Mouse (Mus musculus): ENCODE measurements around the gene Sptbn1.

Sptbn1 gene

GRCm38 (mm10) chr11:30267892-30268647 is at the start of gene Sptbn1:
TSS of gene Sptbn1 (minus strand) at chr11:30268175.
- DNase-seq (ENCODE audit: extremely low read depth, low read depth, low spot score), result no peak

GRCm38 (mm10) chr11:30294279-30294678 is 26.3 kb upstream of the Sptbn1 start:
- DNase-seq (ENCODE audit: extremely low read depth, low read depth, low spot score), result no peak

- DNase-seq (ENCODE audit: extremely low read depth, low read depth, low spot score), result no peak
Observed at GRCm38 (mm10) chr11:30292221-30293160, 24.5 kb upstream of the Sptbn1 start.

GRCm38 (mm10) chr11:30291155-30291554 is 23.2 kb upstream of the Sptbn1 start:
- no peak for DNase-seq (ENCODE audit: extremely low read depth, low read depth, low spot score)

GRCm38 (mm10) chr11:30289470-30290431 is 21.8 kb upstream of the Sptbn1 start:
- DNase-seq (ENCODE audit: extremely low read depth, low read depth, low spot score), result no peak

- DNase-seq (ENCODE audit: extremely low read depth, low read depth, low spot score), result no peak
Observed at GRCm38 (mm10) chr11:30288075-30288474, 20.1 kb upstream of the Sptbn1 start.

GRCm38 (mm10) chr11:30283710-30284109 is 15.7 kb upstream of the Sptbn1 start:
- no peak for DNase-seq (ENCODE audit: extremely low read depth, low read depth, low spot score)

GRCm38 (mm10) chr11:30281096-30281495 is 13.1 kb upstream of the Sptbn1 start:
- no peak for DNase-seq (ENCODE audit: extremely low read depth, low read depth, low spot score)

GRCm38 (mm10) chr11:30279278-30279677 is 11.3 kb upstream of the Sptbn1 start:
- DNase-seq (ENCODE audit: extremely low read depth, low read depth, low spot score), result no peak

GRCm38 (mm10) chr11:30275436-30276031 is 7.6 kb upstream of the Sptbn1 start:
- no peak for DNase-seq (ENCODE audit: extremely low read depth, low read depth, low spot score)

- no peak for DNase-seq (ENCODE audit: extremely low read depth, low read depth, low spot score)
Observed at GRCm38 (mm10) chr11:30269524-30269923, 1.5 kb upstream of the Sptbn1 start.

- DNase-seq (ENCODE audit: extremely low read depth, low read depth, low spot score), result no peak
Observed at GRCm38 (mm10) chr11:30268648-30269375, 837 bp upstream of the Sptbn1 start.

- no peak for DNase-seq (ENCODE audit: extremely low read depth, low read depth, low spot score)
Observed at GRCm38 (mm10) chr11:30267036-30267891, 711 bp downstream of the Sptbn1 start.

- DNase-seq (ENCODE audit: extremely low read depth, low read depth, low spot score), result no peak
Observed at GRCm38 (mm10) chr11:30266691-30267035, 1.3 kb downstream of the Sptbn1 start.

GRCm38 (mm10) chr11:30265666-30266065 is 2.3 kb downstream of the Sptbn1 start:
- no peak for DNase-seq (ENCODE audit: extremely low read depth, low read depth, low spot score)

- DNase-seq (ENCODE audit: extremely low read depth, low read depth, low spot score), result no peak
Observed at GRCm38 (mm10) chr11:30263627-30264026, 4.3 kb downstream of the Sptbn1 start.

- DNase-seq (ENCODE audit: extremely low read depth, low read depth, low spot score), result no peak
Observed at GRCm38 (mm10) chr11:30258739-30259350, 9.1 kb downstream of the Sptbn1 start.

- no peak for DNase-seq (ENCODE audit: extremely low read depth, low read depth, low spot score)
Observed at GRCm38 (mm10) chr11:30257812-30258211, 10.2 kb downstream of the Sptbn1 start.
